Mouse (Mus musculus) small intestine, adult 10 weeks (tissue): ENCODE measurements around the gene Raly. TPM values are rescaled to one million over a fixed set of nuclear protein-coding genes. Genes with fewer than 3 reads are reported as not detected.

Source experiments
- polyA plus RNA-seq: library from polyadenylated mRNA; stranded (reverse); fragments of 350-450 nt; fragmentation: Illumina TruSeq; extraction: RNeasy Lipid Tissue Mini Kit (QIAGEN cat#74804); gene quantifications from one replicate; pipeline ENCODE4 v1.2.3, GENCODE M21; 2014; ENCODE audit warnings: low replicate concordance

Raly gene
- polyA plus RNA-seq: 96.0 TPM

DNA sequence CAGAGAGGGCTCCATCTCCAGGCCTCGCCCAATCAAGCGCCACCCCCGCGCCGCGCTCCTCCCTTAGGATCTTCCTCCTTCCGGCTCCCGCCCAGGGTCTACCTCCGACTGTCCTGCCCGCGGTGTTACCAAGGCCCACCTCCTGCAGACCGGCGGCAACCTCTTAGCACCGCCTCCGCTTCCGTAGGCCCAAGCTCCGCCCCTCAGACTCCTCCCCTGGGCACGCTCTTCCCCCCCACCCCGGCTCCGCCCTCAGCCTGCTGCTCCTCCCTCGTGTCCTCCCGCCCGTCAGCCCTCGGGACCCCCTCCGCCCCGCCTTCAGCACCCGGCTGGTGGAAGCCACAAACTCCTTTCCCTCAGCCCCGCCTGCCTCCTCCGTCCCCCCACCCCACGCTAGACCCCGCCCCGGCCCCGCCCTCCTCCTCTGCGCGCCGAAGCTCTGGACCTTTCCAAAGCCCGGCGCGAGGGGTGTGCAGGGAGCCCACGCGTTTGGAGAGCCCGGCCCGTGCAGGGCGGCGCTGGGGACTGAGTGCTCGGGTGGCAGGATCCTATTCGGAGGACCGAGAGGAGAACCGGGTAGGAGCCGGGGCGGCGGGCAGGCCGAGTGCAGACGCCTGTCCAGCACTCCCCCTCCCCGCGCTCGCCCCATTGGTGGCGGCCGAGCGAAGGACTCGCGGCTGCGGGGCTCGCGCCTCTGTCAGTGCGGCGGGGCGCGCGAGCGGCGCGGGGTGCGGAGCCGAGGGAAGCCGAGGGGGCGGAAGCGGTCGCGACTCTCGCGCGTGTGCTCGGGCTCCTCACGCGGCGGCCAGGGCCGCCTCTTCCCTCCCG is at the start of gene Raly, which contains the start of gene a:
Gene Raly (plus strand): TSS at position 441 of the 828 bp plus-strand sequence.
Gene a (plus strand): TSS at position 747 of the 828 bp plus-strand sequence.

DNA sequence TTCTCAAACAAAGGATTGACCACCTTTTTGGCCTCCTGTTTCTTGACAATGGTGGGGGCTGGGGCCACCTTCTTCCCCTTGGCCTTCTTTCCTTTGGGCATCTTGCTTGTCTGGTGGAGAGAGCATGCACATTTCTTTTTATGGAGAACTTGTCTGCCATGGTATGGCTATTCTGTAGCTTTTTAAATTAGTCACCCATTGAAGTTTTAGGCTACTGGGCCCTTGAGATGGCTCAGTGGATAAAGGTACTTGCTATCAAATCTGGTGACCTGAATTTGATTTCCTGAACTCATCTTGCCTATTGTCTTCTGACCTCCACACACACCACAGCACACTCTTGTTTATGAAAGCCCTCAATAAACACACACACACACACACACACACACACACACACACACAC is 21.0 kb upstream of the Raly start, which contains the start of gene Gm14214:
Gene Gm14214 (minus strand): TSS at position 101 of the 400 bp plus-strand sequence.

DNA sequence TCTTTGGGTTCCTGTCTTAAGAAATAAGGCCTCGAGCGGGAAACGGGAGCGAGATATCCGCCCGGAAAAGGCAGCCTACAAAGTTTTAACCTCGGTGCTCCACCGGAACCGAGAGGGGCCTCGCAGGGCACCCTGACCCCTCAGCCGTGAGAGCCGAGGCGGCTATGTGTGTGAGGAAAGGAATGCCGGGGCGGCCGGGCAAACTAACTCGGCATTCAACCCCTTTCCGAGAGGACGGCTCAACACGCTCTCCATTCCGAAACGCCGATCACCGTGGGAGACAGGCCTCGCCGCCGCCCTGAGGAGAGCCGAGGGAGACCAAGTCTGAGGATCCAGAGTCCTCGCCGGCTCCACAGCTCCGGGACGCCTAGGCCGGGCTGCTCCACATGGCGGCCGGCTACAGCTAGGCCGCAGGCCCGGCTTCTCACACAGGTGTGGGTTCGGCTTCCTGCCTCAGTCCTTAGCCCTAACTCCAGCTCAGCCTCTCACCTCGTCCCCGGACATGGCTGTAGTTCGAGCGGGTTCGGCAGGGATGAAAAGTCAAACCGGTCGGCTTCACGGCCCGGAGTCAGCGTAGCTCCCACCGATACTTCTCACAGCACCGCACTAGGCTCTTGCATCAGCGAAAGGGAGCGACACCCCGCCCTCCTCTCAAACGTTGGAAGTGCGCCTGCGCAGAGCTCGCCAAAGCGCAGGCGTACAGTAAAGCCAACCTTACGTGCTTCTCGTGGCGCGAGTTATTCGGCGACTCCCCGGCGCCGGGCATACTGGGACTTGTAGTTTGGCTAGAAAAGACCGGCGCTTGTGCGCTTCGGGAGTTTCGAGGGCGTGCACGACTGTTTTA is 101.5 kb downstream of the Raly start, which contains the start of gene Eif2s2:
Gene Eif2s2 (minus strand): TSS at position 735 of the 844 bp plus-strand sequence.

Other genes starting within 250 kb of the Raly start
- not detected for gene 1700003F12Rik, start 244.0 kb upstream of the Raly start, polyA plus RNA-seq
- not detected for gene Actl10, start 239.3 kb upstream of the Raly start, polyA plus RNA-seq
- not detected for gene Necab3, start 232.2 kb upstream of the Raly start, polyA plus RNA-seq
- not detected for gene E2f1, start 221.2 kb upstream of the Raly start, polyA plus RNA-seq
- gene Pxmp4, start 187.4 kb upstream of the Raly start, polyA plus RNA-seq: 8.1 TPM
- not detected for gene Zfp341, start 177.8 kb upstream of the Raly start, polyA plus RNA-seq
- gene 4930519P11Rik, start 177.7 kb upstream of the Raly start, polyA plus RNA-seq: not detected
- gene Chmp4b, start 139.4 kb upstream of the Raly start, polyA plus RNA-seq: 57.0 TPM
- gene Gm14214, start 21.1 kb upstream of the Raly start, polyA plus RNA-seq: not detected
- gene a, start 306 bp downstream of the Raly start, polyA plus RNA-seq: not detected
- gene Eif2s2, start 101.8 kb downstream of the Raly start, polyA plus RNA-seq: 293 TPM
- gene Gm14226, start 227.2 kb downstream of the Raly start, polyA plus RNA-seq: not detected